Mouse (Mus musculus): ENCODE results near the gene Cmc2. TPM values are rescaled to one million over a fixed set of nuclear protein-coding genes. Genes with fewer than 3 reads are reported as not detected.

Gene Cmc2
- polyA plus RNA-seq, 1 experiment, result 81.1 TPM

- Histone ChIP-seq H3K4me1 (ENCODE audit: control insufficient read depth, insufficient read depth, insufficient read length, low read length) (no peaks in the 10 kb centered on the region), H3K4me3 (ENCODE audit: insufficient read depth, low read depth, low read length) (no peak overlapping the region), H3K27ac (replicated peaks; ENCODE audit: low read depth, low read length) (no peak overlapping the region)
Observed at GRCm38 (mm10) chr8:116935506-116935905, 14.3 kb upstream of the Cmc2 start.

DNA sequence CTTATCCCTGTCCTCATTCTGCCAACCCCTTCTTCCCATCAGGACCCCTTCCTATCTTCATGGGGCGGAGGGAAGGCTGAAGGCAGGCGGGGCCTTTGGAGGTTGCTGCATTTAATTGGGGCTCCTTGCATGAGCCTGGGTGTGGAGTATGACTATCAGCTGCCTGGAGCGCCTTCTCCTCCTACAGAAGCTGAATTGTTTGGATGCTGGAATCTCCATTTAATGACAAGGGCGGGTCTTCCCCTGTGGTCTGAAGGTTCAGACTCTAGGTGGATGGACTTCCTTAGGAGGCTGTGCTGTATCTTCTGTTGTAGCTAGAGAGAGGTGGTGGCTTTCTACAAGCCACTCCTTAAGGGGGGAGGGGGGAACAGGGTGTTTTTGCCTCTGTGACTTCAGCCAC lies 13.7 kb upstream of the Cmc2 start:
- no peak overlapping the region for H3K4me3 ChIP-seq (ENCODE audit: insufficient read depth, low read depth, low read length)
- H3K27ac ChIP-seq (replicated peaks; ENCODE audit: low read depth, low read length), result no peak overlapping the region
- no peaks in the 10 kb centered on the region for H3K4me1 ChIP-seq (ENCODE audit: control insufficient read depth, insufficient read depth, insufficient read length, low read length)

DNA sequence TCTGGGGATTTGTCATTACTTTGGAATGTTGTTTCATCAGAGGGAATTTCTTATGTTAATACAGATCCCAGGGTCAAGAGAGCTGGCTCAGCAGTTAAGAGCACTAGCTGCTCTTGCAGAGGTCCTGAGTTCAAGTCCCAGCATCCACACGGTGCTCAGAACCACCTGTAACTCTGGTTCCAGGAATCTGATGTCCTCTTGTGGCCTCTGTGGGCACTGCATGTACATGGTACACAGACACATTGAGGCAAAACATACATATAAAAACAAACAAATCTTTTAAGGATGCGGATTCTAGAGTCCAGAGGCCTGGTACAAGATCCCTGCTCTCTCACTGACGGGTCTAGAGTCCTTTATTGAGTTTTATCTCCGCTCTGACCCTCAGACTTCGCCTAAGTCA lies 7.3 kb upstream of the Cmc2 start:
- Histone ChIP-seq H3K4me3 (ENCODE audit: insufficient read depth, low read depth, low read length) (no peak overlapping the region), H3K4me1 (ENCODE audit: control insufficient read depth, insufficient read depth, insufficient read length, low read length) (no peaks in the 10 kb centered on the region)

DNA sequence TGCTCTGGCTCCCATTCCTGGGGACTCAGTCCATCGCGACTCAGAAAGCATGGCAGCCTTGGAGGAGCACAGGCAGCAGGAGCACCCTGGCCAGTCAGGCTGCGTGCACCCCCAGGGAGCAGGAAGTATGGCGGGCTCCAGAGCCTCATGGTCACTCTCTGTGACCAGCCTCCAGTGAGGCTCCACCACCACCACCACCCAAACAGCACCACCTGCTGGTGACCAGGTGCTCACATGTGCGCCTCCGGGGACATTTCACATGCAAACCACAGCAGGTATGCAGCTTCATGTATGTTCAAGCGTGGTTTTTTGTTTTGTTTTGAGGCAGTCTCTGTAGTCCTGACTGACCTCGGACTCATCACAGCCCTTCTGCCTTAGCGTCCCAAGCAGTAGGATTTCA lies 6.6 kb upstream of the Cmc2 start:
- Histone ChIP-seq H3K4me1 (ENCODE audit: control insufficient read depth, insufficient read depth, insufficient read length, low read length) (no peaks in the 10 kb centered on the region), H3K4me3 (ENCODE audit: insufficient read depth, low read depth, low read length) (no peak overlapping the region), H3K27ac (replicated peaks; ENCODE audit: low read depth, low read length) (no peak overlapping the region)

More for the DNA sequence above, 7.3 kb upstream of the Cmc2 start:
- no peak overlapping the region for H3K27ac ChIP-seq (replicated peaks; ENCODE audit: low read depth, low read length)

DNA sequence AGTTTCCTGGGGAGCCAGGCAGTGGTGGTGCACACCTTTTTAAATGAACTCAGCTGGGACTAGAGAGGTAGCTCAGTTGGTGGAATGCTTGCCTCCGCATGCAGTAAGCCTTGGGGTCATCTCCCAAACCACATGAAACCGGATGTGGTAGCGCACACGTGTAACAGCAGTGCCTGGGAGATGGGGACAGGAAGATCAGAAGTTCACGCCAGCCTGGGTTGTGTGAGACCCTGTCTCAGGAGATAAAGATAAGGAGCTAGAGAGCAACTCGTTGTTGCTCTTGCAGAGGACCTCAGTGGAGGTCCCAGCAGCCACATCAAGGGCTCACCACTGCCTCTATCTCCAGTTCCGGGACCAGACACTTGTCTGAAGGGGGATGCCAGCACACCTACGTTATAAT lies 2.3 kb upstream of the Cmc2 start:
- Histone ChIP-seq H3K4me1 (ENCODE audit: control insufficient read depth, insufficient read depth, insufficient read length, low read length) (no peaks in the 10 kb centered on the region), H3K27ac (replicated peaks; ENCODE audit: low read depth, low read length) (no peak overlapping the region), H3K4me3 (ENCODE audit: insufficient read depth, low read depth, low read length) (no peak overlapping the region)

- Histone ChIP-seq H3K27ac (replicated peaks; ENCODE audit: low read depth, low read length) (peak overlapping the region; percentile 68), H3K4me1 (ENCODE audit: control insufficient read depth, insufficient read depth, insufficient read length, low read length) (no peaks in the 10 kb centered on the region), H3K4me3 (ENCODE audit: insufficient read depth, low read depth, low read length) (peak overlapping the region; percentile 74)
Observed at GRCm38 (mm10) chr8:116922060-116922757, 954 bp upstream of the Cmc2 start.

GRCm38 (mm10) chr8:116921005-116921336 lies 284 bp downstream of the Cmc2 start:
- H3K27ac ChIP-seq (replicated peaks; ENCODE audit: low read depth, low read length), result peak overlapping the region; percentile 77
- H3K4me1 ChIP-seq (ENCODE audit: control insufficient read depth, insufficient read depth, insufficient read length, low read length), result no peaks in the 10 kb centered on the region
- peak overlapping the region; percentile 74 for H3K4me3 ChIP-seq (ENCODE audit: insufficient read depth, low read depth, low read length)

- Histone ChIP-seq H3K27ac (replicated peaks; ENCODE audit: low read depth, low read length) (no peak overlapping the region), H3K4me1 (ENCODE audit: control insufficient read depth, insufficient read depth, insufficient read length, low read length) (no peaks in the 10 kb centered on the region), H3K4me3 (ENCODE audit: insufficient read depth, low read depth, low read length) (no peak overlapping the region)
Observed at GRCm38 (mm10) chr8:116905836-116906235, 15.4 kb downstream of the Cmc2 start.

DNA sequence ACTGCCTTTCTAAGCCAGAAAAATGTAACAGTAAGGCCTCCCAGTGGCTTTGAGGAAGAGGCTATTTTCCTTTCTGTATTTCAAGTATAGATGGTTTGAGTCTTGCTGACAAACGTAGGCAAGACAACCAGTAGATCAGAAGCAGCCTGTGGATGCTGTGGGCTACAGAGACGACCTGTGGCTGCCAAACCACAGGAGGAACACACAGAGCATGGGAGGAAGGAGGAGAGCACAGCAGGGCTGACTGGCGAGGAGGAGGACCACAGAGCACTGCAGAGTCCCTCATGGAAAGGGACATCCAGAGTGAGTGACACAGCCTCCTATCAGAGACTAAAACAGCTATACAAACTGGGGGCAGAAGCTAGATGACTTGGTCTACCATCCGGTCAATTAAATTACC lies 16.0 kb downstream of the Cmc2 start:
- Histone ChIP-seq H3K4me3 (ENCODE audit: insufficient read depth, low read depth, low read length) (no peak overlapping the region), H3K4me1 (ENCODE audit: control insufficient read depth, insufficient read depth, insufficient read length, low read length) (no peaks in the 10 kb centered on the region), H3K27ac (replicated peaks; ENCODE audit: low read depth, low read length) (no peak overlapping the region)

DNA sequence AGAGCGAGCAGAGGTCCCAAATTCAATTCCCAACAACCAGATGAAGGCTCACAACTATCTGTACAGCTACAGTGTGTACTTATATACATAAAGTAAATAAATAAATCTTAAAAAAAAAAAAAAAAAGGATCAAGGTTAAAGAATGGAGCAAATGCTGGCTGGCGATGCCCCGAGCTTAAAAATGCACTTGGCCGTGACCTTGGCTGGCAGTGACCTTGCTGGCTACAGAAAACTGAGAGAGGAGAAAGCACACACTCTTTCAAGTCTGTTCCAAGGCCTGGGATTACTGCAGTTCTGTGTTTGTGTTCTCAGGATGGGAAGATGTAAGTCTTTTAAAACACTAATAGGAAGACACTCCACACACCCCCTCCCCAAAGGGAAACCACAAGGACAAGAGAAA lies 16.5 kb downstream of the Cmc2 start:
- H3K4me3 ChIP-seq (ENCODE audit: insufficient read depth, low read depth, low read length), result no peak overlapping the region
- H3K27ac ChIP-seq (replicated peaks; ENCODE audit: low read depth, low read length), result no peak overlapping the region
- H3K4me1 ChIP-seq (ENCODE audit: control insufficient read depth, insufficient read depth, insufficient read length, low read length), result no peaks in the 10 kb centered on the region

- Histone ChIP-seq H3K4me3 (ENCODE audit: insufficient read depth, low read depth, low read length) (no peak overlapping the region), H3K4me1 (ENCODE audit: control insufficient read depth, insufficient read depth, insufficient read length, low read length) (no peaks in the 10 kb centered on the region), H3K27ac (replicated peaks; ENCODE audit: low read depth, low read length) (no peak overlapping the region)
Observed at GRCm38 (mm10) chr8:116895521-116895920, 25.7 kb downstream of the Cmc2 start.

GRCm38 (mm10) chr8:116893938-116894337 lies 27.3 kb downstream of the Cmc2 start:
- Histone ChIP-seq H3K27ac (replicated peaks; ENCODE audit: low read depth, low read length) (no peak overlapping the region), H3K4me3 (ENCODE audit: insufficient read depth, low read depth, low read length) (no peak overlapping the region), H3K4me1 (ENCODE audit: control insufficient read depth, insufficient read depth, insufficient read length, low read length) (no peaks in the 10 kb centered on the region)

DNA sequence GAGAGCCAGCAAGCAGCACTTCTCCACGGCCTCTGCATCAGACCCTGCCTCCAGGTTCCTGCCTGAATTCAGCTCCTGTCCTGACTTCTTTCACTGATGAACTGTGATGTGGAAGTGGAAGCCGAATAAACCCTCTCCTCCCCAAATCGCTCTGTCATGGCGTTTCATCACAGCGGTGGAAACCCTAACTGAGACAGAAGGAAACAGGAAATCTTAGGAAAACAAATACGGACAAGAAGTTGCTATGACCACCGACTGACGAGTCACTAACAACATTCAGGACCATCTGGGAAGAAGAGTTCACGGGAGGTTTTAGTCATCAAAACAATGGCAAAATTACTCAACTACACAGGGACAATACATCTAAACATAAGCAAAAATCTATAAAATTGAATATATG lies 28.6 kb downstream of the Cmc2 start:
- peak overlapping the region; percentile 14; the same call in 1 of the 2 replicates for H3K4me3 ChIP-seq (ENCODE audit: insufficient read depth, low read depth, low read length)
- no peaks in the 10 kb centered on the region for H3K4me1 ChIP-seq (ENCODE audit: control insufficient read depth, insufficient read depth, insufficient read length, low read length)
- H3K27ac ChIP-seq (replicated peaks; ENCODE audit: low read depth, low read length), result no peak overlapping the region

- Histone ChIP-seq H3K4me3 (ENCODE audit: insufficient read depth, low read depth, low read length) (no peak overlapping the region), H3K27ac (replicated peaks; ENCODE audit: low read depth, low read length) (no peak overlapping the region), H3K4me1 (ENCODE audit: control insufficient read depth, insufficient read depth, insufficient read length, low read length) (no peaks in the 10 kb centered on the region)
Observed at GRCm38 (mm10) chr8:116892130-116892529, 29.1 kb downstream of the Cmc2 start.

- H3K4me1 ChIP-seq (ENCODE audit: control insufficient read depth, insufficient read depth, insufficient read length, low read length), result no peaks in the 10 kb centered on the region
- no peak overlapping the region for H3K27ac ChIP-seq (replicated peaks; ENCODE audit: low read depth, low read length)
- no peak overlapping the region for H3K4me3 ChIP-seq (ENCODE audit: insufficient read depth, low read depth, low read length)
Observed at GRCm38 (mm10) chr8:116891446-116891845, 29.8 kb downstream of the Cmc2 start.

DNA sequence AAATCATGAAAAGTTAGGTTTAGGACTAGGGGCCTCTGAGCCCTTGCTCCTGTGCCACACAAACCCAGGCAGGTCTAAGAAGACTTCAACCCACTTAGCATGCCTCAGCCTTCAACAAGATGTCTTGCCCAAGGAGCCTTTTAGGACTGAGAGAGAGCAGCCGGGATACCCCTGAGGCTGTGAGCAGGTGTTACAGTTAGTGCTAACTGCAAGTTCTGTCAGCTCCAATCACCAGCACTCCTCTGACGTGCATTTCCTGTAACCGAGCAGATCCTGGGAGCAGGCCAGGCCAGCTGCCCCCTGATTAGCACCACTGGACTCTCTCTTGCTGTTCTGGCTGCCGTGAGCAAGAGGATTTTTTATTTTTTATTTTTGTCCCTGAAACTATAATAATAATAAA lies 33.4 kb downstream of the Cmc2 start:
- Histone ChIP-seq H3K4me1 (ENCODE audit: control insufficient read depth, insufficient read depth, insufficient read length, low read length) (no peaks in the 10 kb centered on the region), H3K27ac (replicated peaks; ENCODE audit: low read depth, low read length) (no peak overlapping the region), H3K4me3 (ENCODE audit: insufficient read depth, low read depth, low read length) (no peak overlapping the region)
